Mouse (Mus musculus): ENCODE measurements around the gene Fabp6. TPM values are rescaled to one million over a fixed set of nuclear protein-coding genes. Genes with fewer than 3 reads are reported as not detected.

The Fabp6 gene
- total and polyA plus RNA-seq, 3 experiments = not detected

- no peak overlapping the region for H3K9ac ChIP-seq (ENCODE audit: control insufficient read depth, low read depth, low read length, poor library complexity, severe bottlenecking)
- H3K27me3 ChIP-seq (ENCODE audit: control insufficient read depth in 1 of 2, insufficient read depth in 2 of 2, low read length in 2 of 2) = peaks cover 0 to 2% of the 10 kb centered on the region in 2 experiments; a peak in 2 of 4 replicates
- H3K36me3 ChIP-seq (ENCODE audit: control insufficient read depth in 1 of 2, insufficient read depth in 2 of 2, low read length in 2 of 2) = no peaks in the 10 kb centered on the region
- DNase-seq (ENCODE audit: low read depth, low spot score) = no peak
- H3K4me1 ChIP-seq (ENCODE audit: control insufficient read depth in 1 of 2, insufficient read depth in 2 of 2, low read length in 2 of 2) = peaks cover 0 to 5% of the 10 kb centered on the region in 2 experiments; a peak in 1 of 4 replicates
- TF ChIP-seq CHD2 (IDR thresholded peaks at IDR 0.05; ENCODE audit: low read length) (no peak), POLR2A (IDR thresholded peaks at IDR 0.05; ENCODE audit: control insufficient read depth in 1 of 2, insufficient read depth in 1 of 2, low read depth in 1 of 2, low read length in 2 of 2, poor library complexity in 1 of 2) (no peak), NRF1 (IDR thresholded peaks at IDR 0.05; ENCODE audit: insufficient read depth, low read depth, low read length, poor library complexity, severe bottlenecking) (no peak), TAL1 (IDR thresholded peaks at IDR 0.05; ENCODE audit: low read length) (no peak), EP300 (IDR thresholded peaks at IDR 0.05; ENCODE audit: low read depth in 1 of 2, low read length in 2 of 2) (no peak)
- H3K79me2 ChIP-seq (ENCODE audit: control insufficient read depth, insufficient read depth, low read length, poor library complexity) = no peaks in the 10 kb centered on the region
- H3K9me3 ChIP-seq (replicated peaks; ENCODE audit: insufficient read depth, low read length) = no peaks in the 10 kb centered on the region
- H3K27ac ChIP-seq (ENCODE audit: control insufficient read depth, low read depth, low read length) = no peak overlapping the region
- no peak overlapping the region for H3K4me3 ChIP-seq (ENCODE audit: control insufficient read depth in 1 of 2, insufficient read depth in 1 of 2, low read depth in 2 of 2, low read length in 2 of 2)
Observed at GRCm38 (mm10) chr11:43633658-43634401, 32.5 kb upstream of the Fabp6 start.

GRCm38 (mm10) chr11:43633165-43633564, 31.8 kb upstream of the Fabp6 start:
- peaks cover 0 to 5% of the 10 kb centered on the region in 2 experiments; a peak in 1 of 4 replicates for H3K4me1 ChIP-seq (ENCODE audit: control insufficient read depth in 1 of 2, insufficient read depth in 2 of 2, low read length in 2 of 2)
- H3K27ac ChIP-seq (ENCODE audit: control insufficient read depth, low read depth, low read length) = no peak overlapping the region
- H3K9ac ChIP-seq (ENCODE audit: control insufficient read depth, low read depth, low read length, poor library complexity, severe bottlenecking) = no peak overlapping the region

GRCm38 (mm10) chr11:43632566-43632965, 31.2 kb upstream of the Fabp6 start:
- Histone ChIP-seq H3K9ac (ENCODE audit: control insufficient read depth, low read depth, low read length, poor library complexity, severe bottlenecking) (no peak overlapping the region), H3K4me3 (ENCODE audit: control insufficient read depth in 1 of 2, insufficient read depth in 1 of 2, low read depth in 2 of 2, low read length in 2 of 2) (no peak overlapping the region), H3K79me2 (ENCODE audit: control insufficient read depth, insufficient read depth, low read length, poor library complexity) (no peaks in the 10 kb centered on the region), H3K27ac (ENCODE audit: control insufficient read depth, low read depth, low read length) (no peak overlapping the region), H3K9me3 (replicated peaks; ENCODE audit: insufficient read depth, low read length) (no peaks in the 10 kb centered on the region), H3K27me3 (ENCODE audit: control insufficient read depth in 1 of 2, insufficient read depth in 2 of 2, low read length in 2 of 2) (no peaks in the 10 kb centered on the region; a peak in 2 of 4 replicates), H3K4me1 (ENCODE audit: control insufficient read depth in 1 of 2, insufficient read depth in 2 of 2, low read length in 2 of 2) (peaks cover 0 to 5% of the 10 kb centered on the region in 2 experiments; a peak in 1 of 4 replicates), H3K36me3 (ENCODE audit: control insufficient read depth in 1 of 2, insufficient read depth in 2 of 2, low read length in 2 of 2) (no peaks in the 10 kb centered on the region)
- peak; percentile 15; the same call in 1 of the 2 replicates for TF ChIP-seq TAL1 (IDR thresholded peaks at IDR 0.05; ENCODE audit: low read length)
- TF ChIP-seq POLR2AphosphoS5 (IDR thresholded peaks at IDR 0.05; ENCODE audit: borderline replicate concordance, low read depth, low read length) = no peak
- TF ChIP-seq UBTF (IDR thresholded peaks at IDR 0.05; ENCODE audit: borderline replicate concordance, insufficient read depth, low read depth, low read length) = no peak
- TF ChIP-seq ZC3H11A (IDR thresholded peaks at IDR 0.05; ENCODE audit: low read depth, low read length) = no peak
- DNase-seq (ENCODE audit: low read depth, low spot score) = peak; percentile 39

More at GRCm38 (mm10) chr11:43633165-43633564, 31.8 kb upstream of the Fabp6 start:
- Histone ChIP-seq H3K27me3 (ENCODE audit: control insufficient read depth in 1 of 2, insufficient read depth in 2 of 2, low read length in 2 of 2) (peaks cover 0 to under 1% of the 10 kb centered on the region in 2 experiments; a peak in 2 of 4 replicates), H3K79me2 (ENCODE audit: control insufficient read depth, insufficient read depth, low read length, poor library complexity) (no peaks in the 10 kb centered on the region), H3K4me3 (ENCODE audit: control insufficient read depth in 1 of 2, insufficient read depth in 1 of 2, low read depth in 2 of 2, low read length in 2 of 2) (no peak overlapping the region), H3K9me3 (replicated peaks; ENCODE audit: insufficient read depth, low read length) (no peaks in the 10 kb centered on the region), H3K36me3 (ENCODE audit: control insufficient read depth in 1 of 2, insufficient read depth in 2 of 2, low read length in 2 of 2) (no peaks in the 10 kb centered on the region)
- DNase-seq (ENCODE audit: low read depth, low spot score) = no peak
- no peak for TF ChIP-seq MYC (IDR thresholded peaks at IDR 0.05; ENCODE audit: low read depth, low read length)
- no peak for TF ChIP-seq EP300 (IDR thresholded peaks at IDR 0.05; ENCODE audit: low read depth in 1 of 2, low read length in 2 of 2)
- TF ChIP-seq ETS1 (IDR thresholded peaks at IDR 0.05; ENCODE audit: low read depth, low read length) = no peak
- TF ChIP-seq JUND (IDR thresholded peaks at IDR 0.05; ENCODE audit: low read depth, low read length) = no peak
- TF ChIP-seq USF1 (IDR thresholded peaks at IDR 0.05; ENCODE audit: low read depth, low read length) = no peak

All from MEL (cell line).